Mouse (Mus musculus): ENCODE data around the gene Smim13. TPM values are rescaled to one million over a fixed set of nuclear protein-coding genes. Genes with fewer than 3 reads are reported as not detected.
"Not testable (repeated sequence)": the region's sequence is repeated elsewhere in the genome, so short reads cannot be mapped to it uniquely, and the experiment has no call there.

Smim13 gene
- polyA plus RNA-seq, 1 experiment from 2014 or later: 15.0 TPM

DNA sequence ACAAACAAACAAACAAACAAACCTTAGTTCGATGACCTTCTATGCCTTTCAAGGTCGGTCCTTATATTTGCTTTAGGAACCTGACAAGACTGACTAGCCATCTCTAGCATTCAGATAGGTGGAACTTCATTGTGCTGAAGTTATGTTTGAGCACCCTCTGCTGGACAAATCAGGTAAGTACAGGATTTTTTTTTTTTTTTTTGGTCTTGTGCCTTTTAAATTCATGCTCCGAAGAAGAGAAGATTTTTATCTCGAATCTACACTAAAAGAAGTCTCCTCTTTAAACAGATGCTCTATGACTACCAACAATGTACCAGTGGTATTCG is 10.9 kb upstream of the Smim13 start:
- Histone ChIP-seq H3K9ac (no peak overlapping the region), H3K9me3 (no peaks in the 10 kb centered on the region), H3K4me2 (no peak overlapping the region), H3K27ac (no peak overlapping the region), H3K4me1 (no peaks in the 10 kb centered on the region), H3K27me3 (peaks cover 4% of the 10 kb centered on the region; the same call in 1 of the 2 replicates), H3K4me3 (no peak overlapping the region), H3K36me3 (no peaks in the 10 kb centered on the region)
- no peak for ATAC-seq (ENCODE audit: insufficient number of reproducible peaks, low FRiP score, low TSS enrichment, low read depth)
- WGBS: 6% methylated on average over 5 of the region's 5 CpGs

DNA sequence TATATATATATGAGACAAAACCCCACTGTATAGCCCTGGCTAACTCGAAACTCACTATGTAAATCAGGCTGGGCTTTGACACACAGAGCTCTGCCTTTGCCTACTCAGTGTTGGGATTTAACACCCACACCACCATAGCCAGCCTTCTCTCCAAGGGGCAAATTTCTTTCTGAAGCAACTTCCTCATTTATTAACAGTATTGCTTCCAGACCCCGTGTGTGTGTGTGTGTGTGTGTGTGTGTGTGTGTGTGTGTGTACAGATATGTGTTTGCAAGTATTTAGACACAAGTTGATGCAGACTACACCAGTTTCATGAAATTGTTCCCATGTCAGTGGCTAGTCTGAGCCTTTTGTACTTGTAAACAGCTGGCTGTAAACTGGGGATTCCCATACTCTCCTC is 8.1 kb upstream of the Smim13 start:
- no peaks in the 10 kb centered on the region for H3K9me3 ChIP-seq
- H3K4me3 ChIP-seq: no peak overlapping the region
- H3K4me2 ChIP-seq: no peak overlapping the region
- peaks cover 4% of the 10 kb centered on the region; the same call in 1 of the 2 replicates for H3K27me3 ChIP-seq
- 61% methylated on average over 2 of the region's 2 CpGs for WGBS
- H3K27ac ChIP-seq: no peak overlapping the region
- ATAC-seq (ENCODE audit: insufficient number of reproducible peaks, low FRiP score, low TSS enrichment, low read depth): no peak
- H3K9ac ChIP-seq: no peak overlapping the region
- no peaks in the 10 kb centered on the region for H3K4me1 ChIP-seq
- no peaks in the 10 kb centered on the region for H3K36me3 ChIP-seq

DNA sequence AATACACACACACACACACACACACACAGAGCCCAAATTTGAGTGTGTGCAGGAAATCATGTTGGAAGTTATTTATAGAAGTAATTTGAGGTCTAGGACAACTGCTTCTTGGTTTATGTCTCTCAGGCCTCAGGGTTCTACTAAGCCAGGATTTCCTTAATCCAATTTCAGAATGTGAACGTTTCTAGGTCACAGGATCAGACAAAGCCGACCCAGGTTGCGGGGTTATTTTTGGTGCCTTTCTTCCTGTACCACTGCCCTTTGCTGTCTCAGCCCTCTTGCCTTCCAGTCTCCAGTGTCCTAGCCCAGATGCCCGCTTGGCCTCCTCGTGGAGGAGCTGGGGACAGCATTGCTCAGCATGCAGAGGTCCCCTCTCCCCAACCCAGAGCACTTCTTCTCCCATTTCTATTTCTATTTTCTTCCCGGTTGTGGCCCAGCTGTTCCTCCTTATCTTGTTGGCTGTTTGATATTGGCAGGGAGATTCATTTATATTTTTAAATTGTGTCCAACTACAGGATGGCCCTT is 5.3 kb upstream of the Smim13 start:
- Histone ChIP-seq H3K36me3 (no peaks in the 10 kb centered on the region), H3K9me3 (no peaks in the 10 kb centered on the region), H3K27me3 (peaks cover 4% of the 10 kb centered on the region; the same call in 1 of the 2 replicates), H3K9ac (no peak overlapping the region), H3K4me1 (no peaks in the 10 kb centered on the region), H3K4me2 (no peak overlapping the region), H3K27ac (no peak overlapping the region), H3K4me3 (no peak overlapping the region)
- ATAC-seq (ENCODE audit: insufficient number of reproducible peaks, low FRiP score, low TSS enrichment, low read depth): no peak
- WGBS: 52% methylated on average over 6 of the region's 6 CpGs

DNA sequence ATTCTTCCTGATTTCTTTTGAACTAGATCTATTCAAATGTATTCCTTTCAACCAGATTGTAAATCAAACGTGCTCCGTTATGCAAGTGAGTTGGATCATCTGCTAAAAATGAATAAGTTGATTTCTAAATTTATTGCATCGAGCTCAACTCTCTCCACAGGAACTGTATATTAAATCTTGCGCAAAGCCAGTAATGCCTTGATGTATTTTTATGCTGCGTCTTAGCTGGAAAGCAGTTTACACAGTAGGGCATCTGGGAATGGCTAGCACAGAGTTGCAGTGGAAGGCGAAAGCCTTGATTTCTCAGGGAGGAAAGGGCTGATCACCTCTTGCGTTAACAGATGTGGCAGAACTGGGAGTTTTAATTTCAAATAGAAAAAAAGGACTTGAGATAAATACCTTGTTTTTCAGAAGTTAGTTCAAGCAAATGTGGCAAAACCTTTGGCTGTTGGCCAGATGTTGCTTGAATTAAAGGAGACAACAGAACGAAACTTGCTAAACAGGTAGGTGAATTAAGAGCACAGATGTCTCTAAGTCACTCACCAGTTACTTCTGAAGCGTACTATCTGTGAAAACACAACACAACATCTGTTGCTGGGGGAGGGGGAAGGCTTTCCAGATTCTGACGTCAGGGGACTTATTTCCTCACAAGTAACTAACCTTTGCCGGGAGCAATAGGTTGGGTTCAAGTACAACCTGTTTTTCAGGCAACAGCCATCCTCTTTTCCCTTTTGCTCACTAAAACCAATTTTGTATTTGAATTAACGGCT is 708 bp upstream of the Smim13 start:
- Histone ChIP-seq H3K9ac (peak overlapping the region; percentile 39; the same call in 1 of the 2 replicates), H3K27ac (peak overlapping the region; percentile 84), H3K4me1 (no peaks in the 10 kb centered on the region; the same call in 1 of the 2 replicates), H3K9me3 (no peaks in the 10 kb centered on the region), H3K27me3 (no peaks in the 10 kb centered on the region), H3K36me3 (no peaks in the 10 kb centered on the region), H3K4me3 (peak overlapping the region; percentile 86), H3K4me2 (peak overlapping the region; percentile 65)
- 28% methylated on average over 12 of the region's 12 CpGs for WGBS
- no peak for ATAC-seq (ENCODE audit: insufficient number of reproducible peaks, low FRiP score, low TSS enrichment, low read depth)

DNA sequence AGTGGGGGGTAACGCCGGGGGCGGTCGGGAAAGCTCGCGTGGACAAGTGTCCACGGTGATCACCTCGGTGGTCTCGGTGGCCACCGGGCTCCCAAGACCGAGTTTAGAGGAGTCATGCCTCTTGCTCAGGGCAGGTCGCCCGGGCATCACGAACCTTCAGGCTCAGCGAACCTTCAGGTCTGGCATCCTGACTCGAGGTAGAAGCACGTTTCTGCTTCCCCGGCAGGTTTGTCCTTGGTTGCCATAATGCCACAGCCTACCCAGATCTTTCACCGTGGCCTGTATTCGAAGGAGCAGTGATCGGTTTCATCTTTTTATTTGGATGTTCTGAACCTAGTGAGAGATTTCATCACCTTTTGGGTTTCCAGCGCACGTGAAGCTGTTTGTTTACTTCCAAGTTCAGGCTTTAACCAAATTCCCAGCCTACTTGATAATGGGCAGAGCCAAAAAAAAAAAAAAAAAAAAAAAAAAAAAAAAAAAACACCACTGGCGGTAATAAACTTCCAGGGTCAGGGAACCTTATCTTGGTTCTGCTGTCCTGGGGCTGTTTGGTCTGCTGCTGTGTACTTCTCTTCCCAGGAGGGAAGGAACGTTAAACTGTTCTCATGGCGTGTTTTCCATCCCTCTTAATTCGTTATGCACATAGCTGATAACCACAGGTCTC is 806 bp downstream of the Smim13 start:
- H3K4me2 ChIP-seq: peak overlapping the region; percentile 65
- H3K27me3 ChIP-seq: no peaks in the 10 kb centered on the region
- H3K36me3 ChIP-seq: no peaks in the 10 kb centered on the region
- H3K9me3 ChIP-seq: no peaks in the 10 kb centered on the region
- H3K4me3 ChIP-seq: peak overlapping the region; percentile 86
- H3K9ac ChIP-seq: peak overlapping the region; percentile 85
- 1% methylated on average over 27 of the region's 27 CpGs for WGBS
- H3K4me1 ChIP-seq: no peaks in the 10 kb centered on the region; the same call in 1 of the 2 replicates
- peak overlapping the region; percentile 95 for H3K27ac ChIP-seq
- ATAC-seq (ENCODE audit: insufficient number of reproducible peaks, low FRiP score, low TSS enrichment, low read depth): no peak

DNA sequence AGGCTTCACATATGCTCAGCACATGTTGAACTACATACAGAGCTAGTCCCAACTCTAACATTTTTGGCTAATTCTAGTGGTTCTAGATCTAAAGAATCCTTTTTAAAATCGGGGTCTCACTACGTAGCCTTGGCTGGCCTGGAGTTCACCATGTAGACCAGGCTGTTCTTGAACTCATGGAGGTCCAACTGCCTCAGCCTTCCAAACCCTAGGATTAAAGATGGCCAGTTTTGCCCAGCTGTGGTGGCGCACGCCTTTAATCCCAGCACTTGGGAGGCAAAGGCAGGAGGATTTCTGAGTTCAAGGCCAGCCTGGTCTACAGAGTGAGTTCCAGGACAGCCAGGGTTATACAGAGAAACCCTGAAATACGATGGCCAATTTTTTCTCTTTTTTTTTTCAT is 1.6 kb downstream of the Smim13 start:
- WGBS: 77% methylated on average over 5 of the region's 5 CpGs
- not testable (repeated sequence) for H3K27ac ChIP-seq; H3K9ac ChIP-seq; ATAC-seq (ENCODE audit: insufficient number of reproducible peaks, low FRiP score, low TSS enrichment, low read depth); H3K4me2 ChIP-seq; H3K4me1 ChIP-seq; H3K36me3 ChIP-seq; H3K27me3 ChIP-seq; H3K9me3 ChIP-seq; H3K4me3 ChIP-seq

DNA sequence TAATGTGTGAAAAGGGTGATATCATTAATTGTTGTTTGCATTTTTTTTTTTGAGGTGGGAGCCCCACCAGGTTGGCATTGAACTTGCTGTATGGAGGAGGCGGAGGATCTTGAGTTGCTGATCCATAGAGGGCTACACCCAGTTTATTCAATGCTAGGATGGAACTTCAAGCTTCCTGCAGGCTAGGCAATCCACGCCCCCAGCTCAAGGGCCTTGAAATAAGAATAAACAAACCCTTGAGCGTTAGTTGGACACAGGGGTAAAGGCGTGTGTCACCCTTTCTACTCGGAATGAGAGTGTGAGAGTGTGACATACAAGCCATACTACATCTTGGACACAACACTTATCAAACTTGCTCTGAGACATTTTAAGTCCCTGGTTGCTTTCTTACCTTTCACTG is 2.0 kb downstream of the Smim13 start:
- no peak for ATAC-seq (ENCODE audit: insufficient number of reproducible peaks, low FRiP score, low TSS enrichment, low read depth)

DNA sequence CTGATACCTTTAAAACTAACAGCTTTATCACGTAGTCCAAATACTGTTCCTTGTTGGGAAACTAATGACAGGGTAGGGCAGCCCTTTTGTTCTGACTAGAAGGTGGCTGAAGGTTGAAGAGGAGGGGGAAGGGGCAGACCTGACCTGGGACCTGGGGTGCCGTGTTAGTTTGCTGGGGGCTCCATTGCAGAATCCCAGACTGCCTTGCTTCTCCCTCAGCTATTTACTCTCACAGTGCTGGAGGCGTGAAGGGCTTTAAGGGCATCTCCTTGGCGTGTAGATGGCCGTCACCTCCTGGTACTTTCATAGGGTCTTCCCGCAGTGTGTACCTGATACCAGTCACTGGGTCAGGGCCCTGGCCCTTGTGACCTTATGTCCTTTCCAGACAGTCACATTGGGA is 2.5 kb downstream of the Smim13 start:
- H3K4me2 ChIP-seq: no peak overlapping the region
- H3K27me3 ChIP-seq: no peaks in the 10 kb centered on the region
- H3K9ac ChIP-seq: no peak overlapping the region
- H3K4me1 ChIP-seq: no peaks in the 10 kb centered on the region; the same call in 1 of the 2 replicates
- no peak overlapping the region for H3K4me3 ChIP-seq
- no peaks in the 10 kb centered on the region for H3K9me3 ChIP-seq
- no peak overlapping the region for H3K27ac ChIP-seq
- 80% methylated on average over 6 of the region's 6 CpGs for whole genome bisulfite sequencing
- ATAC-seq (ENCODE audit: insufficient number of reproducible peaks, low FRiP score, low TSS enrichment, low read depth): no peak
- H3K36me3 ChIP-seq: no peaks in the 10 kb centered on the region

More for the DNA sequence above, 2.0 kb downstream of the Smim13 start:
- Histone ChIP-seq H3K36me3 (no peaks in the 10 kb centered on the region), H3K9me3 (no peaks in the 10 kb centered on the region), H3K27ac (no peak overlapping the region), H3K9ac (no peak overlapping the region), H3K4me1 (no peaks in the 10 kb centered on the region; the same call in 1 of the 2 replicates), H3K27me3 (no peaks in the 10 kb centered on the region), H3K4me3 (no peak overlapping the region), H3K4me2 (no peak overlapping the region)
- 84% methylated on average over 5 of the region's 5 CpGs for WGBS

DNA sequence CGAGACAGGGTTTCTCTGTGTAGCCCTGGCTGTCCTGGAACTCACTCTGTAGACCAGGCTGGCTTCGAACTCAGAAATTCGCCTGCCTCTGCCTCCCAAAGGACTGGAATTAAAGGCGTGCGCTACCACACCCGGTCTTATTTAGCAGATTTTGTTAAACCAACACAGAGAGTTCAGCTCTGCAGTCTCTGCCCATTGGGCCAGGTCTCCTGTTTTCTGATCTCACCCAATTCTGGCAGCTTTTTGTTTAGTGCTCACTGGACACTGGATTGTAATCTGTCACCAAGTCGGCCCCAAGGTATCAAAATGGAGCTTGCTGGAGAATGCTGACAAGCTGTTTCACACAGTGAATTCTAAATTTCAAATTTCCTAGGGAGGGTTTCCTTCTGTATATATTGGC is 3.1 kb downstream of the Smim13 start:
- Histone ChIP-seq H3K9ac (no peak overlapping the region), H3K9me3 (no peaks in the 10 kb centered on the region), H3K4me1 (no peaks in the 10 kb centered on the region; the same call in 1 of the 2 replicates), H3K36me3 (no peaks in the 10 kb centered on the region), H3K4me2 (no peak overlapping the region), H3K27me3 (no peaks in the 10 kb centered on the region), H3K27ac (no peak overlapping the region), H3K4me3 (no peak overlapping the region)
- no peak for ATAC-seq (ENCODE audit: insufficient number of reproducible peaks, low FRiP score, low TSS enrichment, low read depth)
- WGBS: 93% methylated on average over 7 of the region's 7 CpGs

DNA sequence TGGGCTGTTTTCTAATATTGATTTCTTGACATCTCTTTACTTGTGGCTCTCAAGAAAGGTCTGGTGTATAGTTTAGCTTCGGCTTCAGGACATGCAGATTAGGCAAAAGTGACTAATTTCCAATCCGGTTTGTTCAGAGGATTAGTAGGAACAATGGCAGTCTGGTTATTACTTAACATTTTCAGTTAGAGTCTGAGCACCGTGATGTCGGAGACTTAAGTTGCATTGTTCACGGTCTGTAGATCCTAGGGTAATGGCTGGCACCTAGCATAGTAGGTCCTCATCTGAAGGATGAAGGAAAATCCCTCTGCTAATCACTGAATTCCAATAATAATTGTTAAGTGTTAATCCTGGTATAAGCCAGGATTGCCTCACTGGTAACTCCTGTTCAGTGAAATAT is 6.5 kb downstream of the Smim13 start:
- H3K27me3 ChIP-seq: no peaks in the 10 kb centered on the region
- ATAC-seq (ENCODE audit: insufficient number of reproducible peaks, low FRiP score, low TSS enrichment, low read depth): no peak
- WGBS: 81% methylated on average over 5 of the region's 5 CpGs
- H3K36me3 ChIP-seq: no peaks in the 10 kb centered on the region
- H3K9ac ChIP-seq: no peak overlapping the region
- H3K4me3 ChIP-seq: no peak overlapping the region
- H3K4me1 ChIP-seq: no peaks in the 10 kb centered on the region; the same call in 1 of the 2 replicates
- no peaks in the 10 kb centered on the region for H3K9me3 ChIP-seq
- H3K27ac ChIP-seq: no peak overlapping the region
- H3K4me2 ChIP-seq: no peak overlapping the region

DNA sequence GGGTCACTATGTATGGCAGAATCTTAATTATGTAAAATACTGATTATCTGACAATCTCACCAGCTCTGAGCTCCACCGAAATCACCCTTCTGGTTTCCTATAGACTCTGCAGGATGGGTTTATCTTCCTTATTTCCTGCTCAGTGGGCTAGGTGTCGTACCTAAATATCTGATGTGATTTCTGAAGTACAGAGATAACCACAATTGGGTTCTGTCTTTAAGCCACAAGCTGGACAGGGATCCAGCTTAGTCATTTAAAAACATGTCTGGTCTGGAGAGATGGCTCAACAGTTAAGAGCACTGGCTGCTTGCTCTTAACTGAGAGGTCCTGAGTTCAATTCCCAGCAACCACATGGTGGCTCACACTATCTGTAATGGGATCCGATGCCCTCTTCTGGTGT is 7.3 kb downstream of the Smim13 start:
- H3K9ac ChIP-seq: no peak overlapping the region
- H3K4me2 ChIP-seq: no peak overlapping the region
- no peak overlapping the region for H3K4me3 ChIP-seq
- H3K27me3 ChIP-seq: no peaks in the 10 kb centered on the region
- no peak overlapping the region for H3K27ac ChIP-seq
- no peak for ATAC-seq (ENCODE audit: insufficient number of reproducible peaks, low FRiP score, low TSS enrichment, low read depth)
- 90% methylated on average over 3 of the region's 3 CpGs for WGBS
- no peaks in the 10 kb centered on the region; the same call in 1 of the 2 replicates for H3K4me1 ChIP-seq
- no peaks in the 10 kb centered on the region for H3K9me3 ChIP-seq
- no peaks in the 10 kb centered on the region for H3K36me3 ChIP-seq

DNA sequence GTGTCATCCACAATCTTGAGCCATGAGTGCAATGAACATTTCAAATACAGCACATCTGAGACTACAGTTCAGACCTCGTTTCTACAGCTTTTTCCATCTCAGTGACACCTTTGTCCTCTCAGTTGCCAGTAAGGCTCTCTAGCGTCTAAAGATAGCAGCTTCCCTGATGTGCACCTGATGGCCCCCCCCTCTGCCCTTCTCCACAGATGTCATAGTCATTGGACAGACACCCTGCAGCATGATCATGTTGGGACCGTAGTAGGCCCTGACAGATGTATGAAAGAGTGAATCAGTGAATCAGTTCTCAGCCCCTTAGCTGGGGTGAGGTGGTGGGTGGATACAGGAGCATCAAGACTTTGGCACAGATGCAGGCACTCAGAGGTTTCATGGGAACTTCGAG is 8.2 kb downstream of the Smim13 start:
- H3K4me1 ChIP-seq: no peaks in the 10 kb centered on the region
- H3K9ac ChIP-seq: no peak overlapping the region
- no peak overlapping the region for H3K27ac ChIP-seq
- no peak for ATAC-seq (ENCODE audit: insufficient number of reproducible peaks, low FRiP score, low TSS enrichment, low read depth)
- H3K27me3 ChIP-seq: no peaks in the 10 kb centered on the region
- H3K9me3 ChIP-seq: no peaks in the 10 kb centered on the region
- no peak overlapping the region for H3K4me3 ChIP-seq
- no peak overlapping the region for H3K4me2 ChIP-seq
- H3K36me3 ChIP-seq: no peaks in the 10 kb centered on the region
- 86% methylated on average over 4 of the region's 4 CpGs for WGBS
